Mouse (Mus musculus) naive thymus-derived CD4-positive, alpha-beta T cell, adult 2 months (primary cell): Measurements from ENCODE around the gene Tns1.
A peak's percentile ranks its signal among the peaks of the same experiment; 100 is the strongest.

Experiments
- DNase-seq: peaks from one replicate; pipeline ENCODE4 v3.0.0-alpha.2; 2011; ENCODE audit warnings: low read depth

Tns1 gene

DNA sequence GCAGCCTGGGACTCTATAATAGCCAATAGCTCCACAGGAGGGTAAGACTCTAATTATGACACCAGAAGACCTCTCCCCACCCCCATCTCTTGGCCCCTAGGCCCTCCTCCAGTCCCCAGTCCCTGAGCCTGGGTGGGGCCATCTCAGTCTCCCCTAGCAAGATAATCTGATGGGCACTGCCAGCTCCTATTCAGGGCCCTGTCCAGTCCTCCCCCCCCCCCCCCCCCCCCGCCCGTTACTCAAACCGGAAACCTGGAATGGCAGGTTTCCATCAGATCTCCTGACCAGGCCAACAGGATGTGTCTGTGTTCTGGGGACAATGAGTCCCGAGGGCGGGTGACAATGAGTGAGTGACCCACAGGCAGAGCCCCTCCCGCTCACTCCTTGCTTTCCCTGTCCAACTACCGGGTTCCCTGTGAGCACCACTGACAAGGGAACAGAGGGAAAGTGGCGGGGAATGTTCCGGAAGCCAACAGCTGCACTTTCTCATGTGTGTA lies 136.5 kb downstream of the Tns1 start:
- no peak for DNase-seq

DNA sequence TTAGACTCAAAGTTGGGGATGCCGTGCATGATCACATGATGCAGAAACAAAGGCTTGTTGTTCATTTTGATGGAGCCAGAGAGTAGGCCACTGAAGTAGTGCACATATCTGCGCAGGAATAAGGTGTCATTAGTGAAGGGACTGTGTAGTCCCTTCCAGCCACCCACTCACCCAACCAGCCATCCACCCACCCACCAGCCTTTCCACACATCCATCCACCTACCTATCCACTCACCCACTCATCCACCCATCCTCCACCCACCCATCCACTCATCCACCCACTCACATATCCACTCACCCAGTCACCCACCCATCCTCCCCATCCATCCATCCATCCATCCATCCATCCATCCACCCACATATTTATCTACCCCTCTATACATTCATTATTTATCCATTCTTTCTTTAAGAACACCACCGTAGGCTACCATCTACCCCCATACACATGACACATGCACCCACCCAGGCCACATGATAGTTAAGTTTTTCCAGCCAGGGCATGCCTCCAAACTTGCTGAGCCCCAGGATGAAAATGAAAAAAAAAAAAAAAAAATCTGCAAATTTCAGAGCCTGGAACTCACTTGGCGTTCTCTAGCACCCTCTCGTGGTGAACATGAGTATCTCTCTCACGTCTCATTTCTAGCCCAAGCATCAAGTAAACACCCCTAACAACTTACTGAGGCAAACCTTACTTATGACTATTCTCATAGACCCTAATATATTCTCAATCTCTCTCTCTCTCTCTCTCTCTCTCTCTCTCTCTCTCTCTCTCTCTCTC lies 137.8 kb downstream of the Tns1 start:
- peak; percentile 75 for DNase-seq

DNA sequence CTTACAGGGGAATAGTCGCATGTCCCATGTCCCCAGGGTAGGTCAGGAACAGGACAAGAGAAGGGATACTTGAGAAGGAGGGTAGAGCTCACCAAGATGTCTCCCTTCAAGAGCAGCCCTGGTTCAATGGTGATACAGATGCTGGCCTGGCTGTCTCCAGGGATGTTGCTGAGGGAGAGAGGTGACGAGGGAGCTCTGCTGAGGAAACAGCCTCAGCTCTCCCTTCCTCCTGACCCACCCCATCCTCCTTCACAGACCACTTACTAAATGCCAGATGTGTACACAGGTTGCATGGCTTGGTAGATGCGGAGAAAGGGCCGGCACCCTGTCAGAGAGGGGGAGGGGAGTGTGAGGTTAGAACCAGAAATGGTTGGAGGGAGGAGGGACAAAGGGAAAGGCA lies 138.6 kb downstream of the Tns1 start:
- no peak for DNase-seq

DNA sequence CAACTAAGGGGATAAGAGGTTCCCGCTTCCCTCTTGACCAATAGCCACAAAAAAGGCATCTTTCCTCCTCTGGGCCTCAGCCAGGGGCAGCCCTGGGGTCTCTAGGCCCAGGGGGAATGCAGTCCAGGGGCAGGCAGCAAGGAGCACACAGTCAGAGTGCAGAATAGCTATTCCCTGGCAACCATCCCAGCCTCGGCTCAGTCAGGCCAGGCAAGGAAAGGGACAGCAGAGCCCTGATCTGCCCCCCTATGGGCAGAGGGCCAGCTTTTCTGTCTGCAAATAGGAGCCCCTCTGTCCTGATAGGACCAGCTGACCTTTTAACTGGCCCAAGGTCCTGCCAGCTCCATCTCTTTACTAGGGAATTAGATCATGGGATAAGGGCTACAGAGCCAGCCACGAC lies 145.0 kb downstream of the Tns1 start:
- DNase-seq, result no peak

DNA sequence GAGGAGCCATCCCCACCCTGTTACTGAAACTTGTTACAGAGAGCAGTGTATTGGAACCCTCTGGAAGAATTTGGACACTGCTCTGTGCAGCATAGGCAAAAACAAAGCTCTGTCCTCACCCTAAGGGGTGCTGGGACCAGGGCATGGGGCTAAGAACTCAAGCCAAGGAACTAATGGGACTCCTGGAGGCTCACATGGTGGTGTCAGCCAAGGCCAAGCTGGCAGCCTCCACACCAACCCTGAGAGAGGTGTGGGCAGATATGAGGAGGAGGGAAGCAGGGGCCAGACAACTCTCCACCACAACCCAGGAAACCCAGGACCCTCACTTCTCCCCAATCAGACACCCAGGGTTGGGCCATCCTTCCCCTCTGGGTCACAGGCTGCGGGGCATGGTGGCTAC lies 145.7 kb downstream of the Tns1 start:
- no peak for DNase-seq

DNA sequence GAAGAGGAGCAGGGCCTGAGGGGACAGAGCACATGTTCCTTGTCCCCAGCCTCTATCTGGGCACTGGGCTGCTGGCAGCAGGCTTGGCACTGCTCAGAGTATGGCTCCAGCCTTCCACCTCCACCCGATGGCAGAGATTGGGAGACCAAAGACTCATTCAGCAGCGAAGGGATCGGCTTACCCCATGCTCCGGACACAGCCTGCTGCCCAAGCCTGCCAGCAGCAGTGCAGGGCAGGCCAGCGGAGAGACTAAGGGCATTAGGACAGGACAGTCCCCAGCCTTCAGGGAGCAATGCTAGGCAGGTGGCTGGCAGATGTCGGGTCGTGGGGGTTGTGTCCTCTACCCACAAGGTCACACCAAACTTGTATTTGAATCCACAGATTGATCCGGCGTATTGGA lies 150.3 kb downstream of the Tns1 start:
- DNase-seq, result no peak

DNA sequence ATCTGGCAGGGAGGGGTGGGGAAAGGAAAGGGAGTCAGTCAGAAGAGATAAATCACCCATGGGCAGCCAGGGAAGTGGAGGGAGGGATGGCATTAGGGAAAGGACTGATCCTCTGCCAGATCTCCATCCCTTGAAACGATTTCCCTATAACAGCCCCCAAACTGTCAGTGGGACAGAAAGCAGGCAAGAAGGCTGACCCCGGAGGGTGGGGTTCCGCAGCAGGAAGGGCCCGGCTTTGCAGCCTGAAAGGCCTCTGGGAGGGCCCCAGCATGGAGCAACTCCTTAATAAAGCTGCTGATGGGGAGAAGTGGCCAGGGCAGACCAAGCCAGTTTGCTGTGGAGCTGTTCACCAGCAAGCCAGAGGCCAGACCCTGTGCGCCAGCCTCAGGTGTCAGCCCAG lies 151.5 kb downstream of the Tns1 start:
- DNase-seq, result no peak

DNA sequence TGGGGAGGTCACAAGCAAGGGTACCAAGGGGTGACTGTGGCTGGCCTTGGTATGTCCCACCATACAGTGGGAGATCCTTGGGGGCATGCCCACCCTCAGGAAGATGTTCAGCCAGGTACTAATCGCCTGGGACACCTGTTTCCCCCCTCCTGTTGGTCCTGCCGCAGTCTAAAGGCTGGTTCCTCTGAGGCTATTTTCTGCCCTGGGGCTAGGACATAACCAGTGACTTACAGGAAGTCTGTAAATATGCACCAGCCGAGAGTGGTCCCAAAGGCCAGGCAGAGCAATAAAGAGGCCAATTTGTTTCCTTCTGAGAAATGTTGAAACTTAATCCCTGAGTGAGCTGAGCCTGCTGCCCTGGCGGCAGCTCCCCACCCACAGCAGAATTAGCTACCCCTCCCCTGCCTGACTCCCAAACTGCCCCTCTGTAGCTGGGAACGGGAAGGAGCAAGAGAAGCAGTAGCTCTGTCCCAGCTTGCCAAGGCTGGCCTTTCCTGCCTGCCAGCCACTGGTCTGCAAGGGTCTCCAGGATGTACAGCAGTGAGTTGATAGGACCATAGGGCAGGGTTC lies 154.0 kb downstream of the Tns1 start:
- no peak for DNase-seq

DNA sequence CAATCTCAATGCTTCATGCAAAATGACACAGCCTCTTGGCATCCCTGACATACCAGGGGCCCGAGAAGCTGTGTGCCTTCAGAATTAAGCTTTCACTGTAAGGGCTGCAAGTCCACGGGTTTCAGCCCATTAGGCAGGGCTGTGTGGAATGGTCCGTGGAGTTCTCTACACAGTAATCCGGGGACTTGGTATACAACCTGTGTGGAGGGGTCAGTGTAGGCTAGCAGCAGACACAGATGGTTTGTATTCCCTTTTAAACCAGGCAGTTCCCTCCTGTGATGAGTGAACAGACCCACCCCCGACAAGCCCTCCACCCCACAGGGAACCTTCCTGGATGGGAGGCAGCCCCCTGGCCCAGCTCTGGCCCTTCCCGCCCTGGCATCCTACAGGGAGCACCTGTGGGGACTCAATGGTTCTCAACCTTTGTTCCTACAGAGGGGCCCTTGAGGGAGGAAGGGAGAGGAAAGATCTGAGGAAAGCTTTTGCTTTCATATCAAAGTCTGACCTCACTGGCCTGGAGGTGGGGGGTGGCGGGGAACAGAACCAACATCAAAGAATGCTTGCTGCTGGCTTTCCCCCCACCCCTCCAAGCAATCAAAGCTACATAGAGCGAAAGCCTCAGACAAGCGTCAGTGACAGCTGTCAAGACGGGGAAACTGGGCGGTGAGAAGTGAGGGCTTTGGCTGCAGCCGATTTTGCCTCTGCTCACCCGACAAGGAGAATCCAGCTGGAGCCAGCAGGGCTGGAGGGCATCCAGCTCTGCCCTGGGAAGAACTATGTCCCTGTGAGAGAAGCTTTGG lies 155.3 kb downstream of the Tns1 start:
- DNase-seq, result no peak

DNA sequence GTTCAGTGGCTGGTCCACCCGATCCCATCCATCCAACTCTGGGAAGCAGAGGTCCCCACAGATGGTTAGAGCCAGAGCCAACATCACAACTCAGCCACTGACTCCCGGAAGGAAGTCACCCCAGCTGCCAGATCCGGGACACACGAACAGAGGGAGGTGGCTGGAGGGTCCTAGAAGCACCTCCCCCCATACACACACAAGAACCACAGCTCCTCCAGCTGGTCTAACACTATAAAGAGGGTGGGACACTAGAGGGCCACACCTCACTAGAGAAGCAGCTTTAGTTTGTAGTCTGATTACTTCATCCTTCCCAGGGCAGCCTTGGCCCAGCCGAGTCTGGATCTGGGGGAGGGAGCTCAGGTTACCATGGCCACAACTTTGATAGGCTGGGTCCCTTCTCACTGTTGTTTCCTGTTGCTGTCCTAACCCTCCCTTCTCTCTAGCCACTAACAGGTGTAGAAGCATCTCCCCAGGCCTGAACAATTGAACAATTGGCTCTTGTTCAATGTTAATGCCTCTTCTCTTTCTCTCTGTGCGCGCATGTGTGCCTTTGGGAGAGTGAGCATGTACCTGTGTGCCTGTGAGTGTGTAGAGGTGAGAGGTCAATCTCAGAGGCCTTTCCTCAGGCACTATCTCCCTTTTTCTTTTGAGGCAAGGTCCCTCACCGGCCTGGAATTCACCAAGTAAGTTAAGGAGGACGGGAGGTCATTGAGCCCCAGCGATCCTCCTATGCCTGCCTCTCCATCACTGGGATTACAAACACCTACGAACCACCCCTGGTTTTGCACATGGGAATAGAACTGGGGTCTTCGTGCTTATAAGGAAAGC lies 157.6 kb downstream of the Tns1 start:
- no peak for DNase-seq

DNA sequence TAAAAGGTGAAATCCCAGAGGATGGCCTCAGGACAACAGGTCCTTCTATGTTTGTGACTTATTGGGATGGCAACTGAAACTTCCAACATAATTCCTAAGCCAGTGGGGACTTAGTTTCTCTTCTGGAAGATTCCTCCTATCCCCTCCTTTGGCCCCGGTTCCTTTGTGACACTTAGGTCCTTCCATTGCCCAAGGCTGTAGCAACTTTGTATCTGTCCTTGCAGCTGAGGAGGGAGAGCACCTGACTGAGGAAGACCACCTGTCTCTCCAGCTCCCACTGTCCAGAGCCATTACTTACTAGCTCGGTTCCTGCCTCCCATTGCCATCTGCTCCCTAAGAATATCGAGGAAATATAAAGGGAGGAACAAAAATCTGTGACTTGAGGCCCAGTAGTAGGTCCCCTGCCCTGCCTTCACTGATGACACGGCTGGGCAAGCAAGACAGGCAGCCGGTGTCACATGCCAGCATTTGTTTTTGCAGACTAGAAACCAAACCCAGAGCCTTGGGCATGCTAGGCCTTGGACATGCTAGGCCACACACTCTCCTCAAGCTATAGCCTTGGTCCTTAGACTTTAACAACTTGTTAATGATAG lies 160.0 kb downstream of the Tns1 start:
- DNase-seq, result no peak

DNA sequence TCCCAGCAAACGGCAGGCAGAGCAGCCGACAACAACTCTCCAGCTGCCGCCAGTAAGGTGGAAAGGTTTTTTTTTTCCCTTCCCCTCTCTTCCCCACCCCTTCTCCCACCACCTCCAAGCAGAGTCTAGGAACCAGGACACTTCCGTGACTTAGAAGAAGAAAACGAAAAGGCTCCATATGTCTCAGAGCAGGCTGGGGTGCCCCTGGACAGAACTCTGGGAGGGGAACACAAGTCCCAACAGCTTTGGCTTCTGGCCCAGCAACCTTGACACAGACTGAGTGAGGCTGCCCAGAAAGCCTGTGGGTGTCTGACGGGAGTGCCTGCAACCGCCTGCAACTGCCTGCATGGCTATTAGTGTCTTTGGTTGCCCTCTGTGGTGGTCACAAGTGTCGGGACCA lies 160.6 kb downstream of the Tns1 start:
- DNase-seq, result no peak

DNA sequence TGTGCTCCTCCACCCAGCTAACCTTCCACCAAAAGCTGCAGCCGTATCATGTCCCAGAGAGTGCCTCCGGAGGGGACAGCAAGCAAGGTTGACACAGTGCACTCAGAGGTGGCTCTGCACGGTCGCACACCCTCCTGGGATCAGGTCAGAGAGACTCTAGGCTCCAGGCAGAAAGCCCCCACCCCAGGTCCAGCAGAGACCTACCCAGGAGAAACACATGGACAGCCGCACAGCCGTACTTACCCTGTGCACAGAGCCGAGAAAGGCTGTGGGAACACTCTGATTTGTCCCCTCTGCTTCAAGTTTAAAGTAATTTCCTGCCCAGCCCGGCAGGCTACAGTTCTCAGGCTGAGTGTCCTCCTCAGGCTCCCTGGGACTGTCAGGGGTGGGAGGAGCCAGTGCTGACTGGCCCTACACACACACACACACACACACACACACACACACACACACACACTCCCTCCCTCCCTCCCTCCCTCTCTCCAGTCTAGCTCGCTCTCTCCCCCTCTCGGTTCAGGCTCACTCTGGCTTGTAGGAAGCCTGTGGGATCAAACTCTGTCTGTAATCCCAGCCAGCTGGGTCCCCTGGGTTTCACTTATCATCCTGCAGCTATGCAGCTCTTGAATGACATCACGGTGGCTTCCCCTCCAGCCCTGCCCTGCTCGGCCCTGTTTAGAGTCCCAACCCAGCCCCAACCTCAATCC lies 161.4 kb downstream of the Tns1 start:
- DNase-seq, result no peak

DNA sequence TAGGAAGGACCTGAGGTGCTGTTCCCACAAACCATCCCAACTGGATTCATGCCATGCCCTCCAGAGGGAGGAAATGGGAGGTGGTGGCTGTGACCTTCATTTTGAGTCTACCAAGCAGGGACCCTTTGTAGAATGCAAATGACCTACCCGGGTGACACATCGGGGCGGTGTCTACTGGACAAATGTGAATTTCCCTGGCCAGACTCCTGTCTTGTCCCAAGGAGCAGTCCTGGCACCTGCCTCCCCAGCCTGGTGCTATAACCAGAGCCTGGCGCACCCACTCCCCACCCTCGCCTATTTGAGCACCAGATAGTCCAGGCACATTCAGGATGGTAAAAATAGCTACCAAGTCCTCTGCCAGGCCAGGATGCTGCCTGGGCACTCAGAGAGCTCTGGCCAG lies 162.2 kb downstream of the Tns1 start:
- DNase-seq, result no peak

DNA sequence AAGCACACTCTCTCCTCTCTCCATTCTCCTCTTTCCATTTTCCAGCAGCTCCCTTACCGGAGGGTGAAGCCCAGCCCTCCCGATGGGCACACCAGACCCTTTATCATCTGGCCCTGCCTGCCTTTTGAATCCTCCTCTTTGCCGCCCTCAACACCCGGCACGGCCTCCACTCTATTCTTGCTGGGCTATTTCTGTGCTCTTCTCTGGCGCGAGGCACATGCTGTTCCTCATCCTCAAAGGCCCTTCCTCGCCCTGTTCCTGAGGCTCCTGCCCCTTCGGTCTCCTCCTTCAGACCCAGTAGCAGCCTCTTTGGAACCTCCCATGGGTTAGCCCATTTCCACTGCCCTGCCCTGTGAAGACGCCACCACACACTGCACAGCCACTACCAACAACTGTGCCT lies 164.5 kb downstream of the Tns1 start:
- DNase-seq, result no peak

DNA sequence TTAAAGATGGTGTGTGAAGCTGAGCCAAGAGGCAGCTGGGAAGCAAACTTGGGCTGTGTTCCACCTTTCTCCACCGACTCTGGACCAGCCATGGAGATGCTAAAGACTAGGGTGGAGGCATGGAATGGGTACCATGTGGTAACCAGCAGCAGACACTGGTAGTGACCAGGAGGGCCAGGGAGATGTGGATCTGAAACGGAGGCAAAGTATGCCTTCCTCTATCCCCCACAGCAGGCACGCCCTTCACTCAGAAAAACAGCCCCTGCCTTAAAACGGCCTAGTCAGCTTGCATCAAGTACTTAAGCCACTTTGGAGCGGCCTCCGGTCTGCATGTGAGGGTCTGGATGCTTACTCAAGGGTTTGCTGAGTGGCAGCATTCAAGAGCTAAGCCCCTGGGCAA lies 164.9 kb downstream of the Tns1 start:
- DNase-seq, result no peak

DNA sequence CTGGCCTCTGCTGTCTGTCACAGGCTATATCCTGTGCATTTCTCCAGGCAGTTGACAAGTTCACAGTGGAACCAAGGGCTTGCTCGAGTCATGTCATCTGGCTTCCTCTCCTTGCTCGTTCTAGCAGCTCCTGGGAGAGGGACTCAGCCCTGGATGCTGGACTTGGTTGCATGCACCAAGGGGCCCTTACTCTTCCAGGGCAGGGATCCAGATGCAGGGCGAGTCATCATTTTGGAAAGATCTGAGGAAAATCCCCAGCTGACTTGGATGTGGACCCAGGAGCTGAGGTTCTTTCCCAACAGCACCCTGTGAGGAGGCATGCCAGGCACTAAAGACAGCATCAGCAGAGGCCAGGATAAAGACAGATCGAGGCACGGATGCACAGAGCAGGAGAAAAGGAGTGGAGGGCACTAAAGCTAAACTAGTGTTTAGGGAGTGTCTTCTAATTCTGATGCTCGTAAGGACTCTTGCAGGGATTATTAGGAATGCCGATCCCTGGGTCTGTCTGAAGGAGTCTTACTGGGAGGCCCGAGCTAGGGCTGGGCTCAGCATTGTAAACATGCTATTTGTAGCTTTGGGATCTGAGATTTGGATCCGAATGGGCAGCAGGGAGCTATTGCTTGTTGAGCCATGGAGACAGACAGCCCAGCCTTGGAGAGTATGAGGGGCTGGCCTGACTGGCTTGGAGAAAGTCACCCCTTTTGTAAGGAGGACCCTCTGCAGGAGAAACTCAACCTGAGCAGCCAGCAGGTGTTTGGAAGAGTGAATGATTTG lies 165.9 kb downstream of the Tns1 start:
- no peak for DNase-seq

DNA sequence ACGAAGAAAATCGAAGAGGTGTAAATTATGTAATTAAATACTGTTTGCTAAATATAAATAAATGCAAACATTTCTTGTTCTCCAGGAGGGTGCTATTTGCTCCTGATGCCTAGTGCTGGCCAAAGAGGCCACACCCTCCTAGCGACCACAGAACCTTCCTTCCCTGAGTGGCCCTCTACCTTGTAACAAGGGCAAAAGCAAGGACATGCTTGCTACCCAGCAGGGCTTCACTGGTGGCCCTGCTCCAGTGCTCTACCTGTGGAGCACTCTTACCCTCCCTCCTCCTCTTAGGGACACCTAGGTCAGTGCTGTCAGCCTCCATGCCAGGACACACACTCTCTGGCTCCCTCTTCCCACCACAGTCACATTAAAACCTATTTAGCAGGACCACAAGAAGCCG lies 166.8 kb downstream of the Tns1 start:
- no peak for DNase-seq

DNA sequence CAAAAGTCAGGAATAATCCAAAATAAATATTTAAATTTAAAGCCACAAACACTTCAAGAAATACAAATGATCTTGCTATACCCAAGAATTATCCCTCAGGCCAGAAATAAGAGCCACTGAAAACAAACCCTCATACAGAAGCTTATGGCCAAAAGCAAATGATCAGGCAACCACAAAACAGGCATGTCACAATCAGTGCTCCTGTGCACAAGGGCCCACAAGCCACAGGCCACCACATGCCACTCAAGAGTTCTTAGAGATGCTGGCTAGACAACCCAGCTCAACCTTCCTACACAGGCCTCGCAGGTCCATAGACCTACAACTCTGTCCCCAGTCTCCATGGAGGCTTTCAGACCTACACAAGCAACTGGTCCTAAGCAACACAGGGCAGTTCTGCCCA lies 167.9 kb downstream of the Tns1 start:
- no peak for DNase-seq

DNA sequence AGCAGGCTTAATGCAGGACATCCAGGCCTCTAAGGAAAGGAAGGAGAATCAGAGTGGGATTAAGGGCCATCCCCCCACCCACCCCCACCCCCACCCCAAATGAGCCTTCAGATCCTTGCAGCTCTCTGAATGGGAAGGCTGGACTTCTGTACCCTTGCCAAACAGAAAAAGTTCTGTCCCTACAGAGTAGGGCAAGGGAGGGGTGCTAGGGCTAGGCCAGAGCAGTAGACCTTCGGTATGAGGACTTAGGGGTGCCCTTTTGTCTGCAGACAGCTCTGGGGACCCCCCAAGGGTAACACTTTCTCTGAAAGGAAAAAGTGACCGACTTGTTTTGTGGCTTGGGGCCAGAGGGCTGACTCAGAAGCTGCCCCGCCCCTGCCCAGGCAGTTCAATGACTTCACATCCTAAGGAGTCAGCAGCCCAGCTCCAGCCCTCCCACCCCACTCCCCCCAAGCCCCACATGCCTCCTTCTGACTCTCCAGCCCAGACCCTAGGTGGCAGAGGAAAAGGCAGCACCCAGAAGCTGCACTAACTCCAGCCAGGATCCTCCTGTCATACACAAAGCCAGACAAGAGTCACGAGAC lies 168.9 kb downstream of the Tns1 start:
- no peak for DNase-seq
